Mouse (Mus musculus) cerebellum, adult (tissue): ENCODE data around the gene Pfdn6.
A peak's percentile ranks its signal among the peaks of the same experiment; 100 is the strongest.
"Not testable (repeated sequence)": the region's sequence is repeated elsewhere in the genome, so short reads cannot be mapped to it uniquely, and the experiment has no call there.

Experiments
- ATAC-seq: cut with Nextera tagmentation; 2 replicates; pipeline ENCODE4 v1.9.2; 2017; ENCODE audit warnings: mild to moderate bottlenecking, moderate library complexity, mixed read lengths; ENCODE audit not compliant: insufficient number of reproducible peaks, low FRiP score, low TSS enrichment

The Pfdn6 gene

DNA sequence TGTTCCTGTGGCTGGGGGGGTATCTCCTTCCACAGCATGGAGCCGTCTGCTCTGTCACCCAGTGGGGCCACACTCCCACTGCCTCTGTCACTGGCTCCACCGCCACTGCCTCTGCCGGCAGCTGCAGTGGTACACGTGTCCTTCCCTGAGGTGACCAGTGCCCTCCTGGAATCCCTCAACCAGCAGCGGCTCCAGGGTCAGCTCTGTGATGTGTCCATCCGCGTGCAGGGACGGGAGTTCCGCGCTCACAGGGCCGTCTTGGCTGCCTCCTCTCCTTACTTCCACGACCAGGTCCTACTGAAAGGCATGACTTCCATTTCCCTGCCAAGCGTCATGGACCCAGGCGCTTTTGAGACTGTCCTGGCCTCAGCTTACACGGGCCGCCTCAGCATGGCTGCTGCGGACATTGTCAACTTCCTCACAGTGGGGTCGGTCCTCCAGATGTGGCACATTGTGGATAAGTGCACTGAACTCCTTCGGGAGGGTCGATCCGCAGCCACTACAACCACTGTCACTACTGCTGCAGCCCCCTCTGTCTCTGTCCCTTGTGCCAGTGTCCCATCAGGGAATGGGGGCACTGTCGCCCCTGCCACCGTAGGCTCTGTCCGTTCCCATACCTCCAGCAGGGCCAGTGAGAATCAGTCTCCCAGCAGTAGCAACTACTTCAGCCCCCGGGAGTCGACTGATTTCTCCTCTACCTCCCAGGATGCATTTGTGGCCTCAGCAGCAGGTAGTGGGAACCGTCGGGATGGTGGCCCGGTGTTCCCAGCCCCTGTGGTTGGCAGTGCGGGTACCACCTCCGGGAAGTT lies 23.1 kb downstream of the Pfdn6 start:
- ATAC-seq: no peak

GRCm38 (mm10) chr17:33916294-33916693 lies 23.8 kb downstream of the Pfdn6 start:
- ATAC-seq: no peak

GRCm38 (mm10) chr17:33915671-33916250 lies 24.4 kb downstream of the Pfdn6 start, which contains the start of the genes Tapbp and Zbtb22:
Gene Tapbp, plus strand, starts transcription at chr17:33915899.
Gene Zbtb22, plus strand, starts transcription at chr17:33915904.
- peak; percentile 92 for ATAC-seq

DNA sequence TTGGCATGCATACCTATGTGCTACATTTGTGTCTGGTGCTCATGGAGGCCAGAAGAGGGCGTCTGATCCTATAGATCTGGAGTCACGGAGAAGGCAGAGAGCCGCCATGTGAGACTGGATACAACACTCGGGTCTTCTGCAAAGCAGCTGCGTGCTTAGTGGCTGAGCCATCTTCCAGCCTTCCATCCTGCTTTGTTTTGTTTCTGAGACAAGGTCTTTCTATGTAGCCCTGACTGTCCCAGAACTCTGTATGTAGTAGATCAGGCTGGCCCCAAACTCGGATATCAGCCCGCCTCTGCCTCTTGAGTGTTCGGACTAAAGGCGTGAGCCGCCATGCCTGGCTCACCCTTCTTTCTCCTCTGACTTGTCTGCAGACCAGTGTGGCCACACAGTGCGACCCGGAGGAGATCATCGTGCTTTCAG lies 25.2 kb downstream of the Pfdn6 start:
- ATAC-seq: no peak

- no peak for ATAC-seq
These were observed 26.2 kb downstream of the Pfdn6 start for GRCm38 (mm10) chr17:33913905-33914304.

DNA sequence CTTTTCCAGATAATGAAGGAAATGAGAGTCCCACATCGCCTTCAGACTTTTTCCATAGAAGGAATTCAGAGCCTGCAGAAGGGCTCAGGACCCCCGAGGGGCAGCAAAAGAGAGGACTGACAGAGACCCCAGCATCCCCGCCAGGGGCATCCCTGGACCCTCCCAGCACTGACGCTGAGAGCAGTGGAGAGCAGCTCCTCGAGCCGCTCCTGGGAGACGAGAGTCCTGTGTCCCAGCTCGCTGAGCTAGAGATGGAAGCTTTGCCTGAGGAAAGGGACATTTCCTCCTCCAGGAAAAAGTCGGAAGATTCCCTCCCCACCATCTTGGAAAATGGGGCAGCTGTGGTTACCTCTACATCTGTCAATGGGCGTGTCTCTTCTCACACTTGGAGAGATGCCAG lies 26.9 kb downstream of the Pfdn6 start:
- ATAC-seq: no peak

GRCm38 (mm10) chr17:33911813-33912414 lies 28.2 kb downstream of the Pfdn6 start:
- no peak for ATAC-seq

DNA sequence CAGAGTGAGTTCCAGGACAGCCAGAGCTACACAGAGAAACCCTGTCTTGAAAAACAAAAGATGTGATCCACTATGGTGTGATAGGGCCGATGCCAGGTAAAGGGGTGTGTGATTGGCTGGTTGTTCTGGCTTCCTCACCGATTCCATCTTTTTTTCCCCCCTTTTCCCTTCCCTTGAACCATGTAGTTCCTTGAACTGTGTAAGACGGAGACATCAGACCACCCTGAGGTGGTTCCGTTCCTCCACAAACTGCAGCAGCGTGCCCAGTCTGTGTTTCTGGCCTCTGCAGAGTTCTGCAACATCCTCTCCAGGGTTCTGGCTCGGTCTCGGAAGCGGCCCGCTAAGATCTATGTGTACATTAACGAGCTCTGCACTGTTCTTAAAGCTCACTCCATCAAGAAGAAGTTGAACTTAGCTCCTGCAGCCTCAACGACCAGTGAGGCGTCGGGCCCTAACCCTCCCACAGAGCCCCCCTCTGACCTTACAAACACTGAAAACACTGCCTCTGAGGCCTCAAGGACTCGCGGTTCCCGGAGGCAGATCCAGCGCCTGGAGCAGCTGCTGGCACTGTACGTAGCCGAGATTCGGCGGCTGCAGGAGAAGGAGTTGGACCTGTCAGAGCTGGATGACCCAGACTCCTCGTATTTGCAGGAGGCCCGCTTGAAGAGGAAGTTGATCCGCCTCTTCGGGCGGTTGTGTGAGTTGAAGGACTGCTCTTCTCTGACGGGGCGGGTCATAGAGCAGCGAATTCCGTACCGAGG lies 28.9 kb downstream of the Pfdn6 start:
- ATAC-seq: no peak

DNA sequence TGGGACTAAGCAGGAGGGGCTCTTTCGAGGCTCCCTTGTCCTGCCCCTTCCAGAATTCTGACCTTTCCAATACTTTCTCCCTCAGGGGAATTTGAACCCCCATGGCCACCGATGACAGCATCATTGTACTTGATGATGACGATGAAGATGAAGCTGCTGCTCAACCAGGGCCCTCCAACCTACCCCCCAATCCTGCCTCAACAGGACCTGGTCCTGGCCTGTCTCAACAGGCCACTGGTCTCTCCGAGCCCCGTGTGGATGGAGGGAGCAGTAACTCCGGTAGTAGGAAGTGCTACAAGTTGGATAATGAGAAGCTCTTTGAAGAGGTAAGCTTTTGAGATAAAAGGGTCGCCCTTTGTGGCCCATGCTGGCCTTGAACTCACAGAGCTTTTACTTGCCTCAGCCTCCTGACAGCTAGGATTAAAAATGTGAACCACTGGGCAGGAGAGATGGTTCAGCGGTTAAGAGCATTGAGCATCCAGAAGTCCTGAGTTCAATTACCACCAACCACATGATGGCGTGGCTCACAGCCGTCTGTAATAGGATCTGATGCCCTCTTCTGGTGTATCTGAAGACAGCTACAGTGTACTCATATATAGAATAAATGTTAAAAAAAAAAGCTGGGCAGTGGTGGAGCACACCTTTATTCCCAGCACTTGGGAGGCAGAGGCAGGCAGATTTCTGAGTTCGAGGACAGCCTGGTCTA lies 29.6 kb downstream of the Pfdn6 start:
- no peak for ATAC-seq

- ATAC-seq: no peak
These were observed 30.3 kb downstream of the Pfdn6 start for GRCm38 (mm10) chr17:33909869-33910250.

DNA sequence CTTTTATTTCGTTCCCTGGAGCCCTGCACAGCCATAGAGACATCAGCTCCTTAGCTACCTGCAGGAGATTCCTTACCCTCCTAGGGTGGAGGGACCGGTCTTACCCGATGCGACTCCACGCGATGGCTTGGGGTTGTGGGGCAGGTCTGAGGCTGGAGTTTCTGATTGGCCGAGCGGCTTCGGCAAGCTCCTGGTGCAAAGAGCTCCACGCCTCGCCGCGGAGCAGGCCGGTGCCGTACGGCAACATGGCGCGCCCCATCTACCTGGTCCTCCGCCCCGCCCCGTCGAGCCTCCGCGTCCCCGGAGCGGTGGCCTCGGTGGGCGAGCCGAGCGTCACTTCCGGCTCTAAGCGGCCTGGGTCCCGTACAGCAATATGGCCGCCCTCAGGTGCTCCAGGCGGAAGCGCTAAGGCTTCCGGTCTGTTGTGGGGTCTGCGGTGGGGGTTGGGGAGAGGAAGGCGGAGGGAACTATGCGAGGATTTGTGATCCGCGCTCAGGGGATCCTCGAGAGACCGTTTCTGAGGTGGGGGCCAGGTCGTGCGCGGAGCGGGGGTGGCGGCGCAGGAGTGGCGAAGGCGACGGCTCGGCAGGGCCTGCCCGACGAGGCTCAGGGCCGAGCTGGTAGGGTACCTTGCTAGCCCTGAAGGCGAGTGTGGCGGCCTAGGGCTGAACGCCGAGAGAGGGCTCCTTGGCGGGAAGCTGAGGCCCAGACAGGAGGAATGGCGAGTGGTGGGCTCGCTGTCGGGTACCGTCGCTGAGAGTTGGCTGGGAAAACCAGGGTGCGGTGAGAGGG lies 30.9 kb downstream of the Pfdn6 start, which contains the start of gene Daxx:
Daxx (plus strand) TSS at position 338 of the 792 bp plus-strand sequence.
- ATAC-seq: peak; percentile 95

GRCm38 (mm10) chr17:33908331-33909076 lies 31.6 kb downstream of the Pfdn6 start:
- peak; percentile 36; the same call in 1 of the 2 replicates for ATAC-seq

- ATAC-seq: not testable (repeated sequence)
These were observed 35.3 kb downstream of the Pfdn6 start, which contains the start of gene Platr17 for GRCm38 (mm10) chr17:33904835-33905234. Gene Platr17, plus strand, starts transcription at chr17:33905135.

DNA sequence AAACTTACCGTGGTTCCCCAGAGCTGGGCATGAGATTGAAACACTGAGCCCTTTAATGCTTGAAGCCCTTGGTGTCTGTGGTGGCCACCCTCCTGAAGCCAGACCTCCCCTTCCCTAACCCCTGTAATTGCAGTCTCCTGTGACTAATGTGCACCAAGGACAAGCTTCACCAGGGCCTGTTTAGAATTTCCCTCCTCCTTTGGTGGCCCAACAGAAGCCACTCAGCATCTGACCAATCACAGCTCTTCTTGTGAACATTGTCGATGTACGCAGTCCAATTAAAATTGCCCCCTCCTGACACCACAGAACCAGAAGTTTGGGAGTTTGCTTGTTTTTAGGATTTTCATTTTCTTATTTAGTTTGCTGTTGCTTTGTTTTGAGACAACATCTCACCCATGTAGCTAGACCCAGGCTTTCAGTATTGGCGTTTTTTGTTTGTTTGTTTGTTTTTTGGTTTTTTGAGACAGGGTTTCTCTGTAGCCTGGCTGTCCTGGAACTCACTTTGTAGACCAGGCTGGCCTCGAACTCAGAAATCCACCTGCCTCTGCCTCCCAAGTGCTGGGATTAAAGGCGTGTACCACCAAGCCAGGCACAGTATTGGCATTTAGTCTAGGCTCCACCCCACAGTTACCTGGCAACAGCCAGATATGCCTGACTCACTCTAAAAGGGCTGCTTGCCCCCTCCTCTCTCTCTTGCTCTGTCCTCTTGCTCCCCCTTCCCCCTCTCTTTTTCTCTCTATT lies 36.1 kb downstream of the Pfdn6 start:
- not testable (repeated sequence) for ATAC-seq

DNA sequence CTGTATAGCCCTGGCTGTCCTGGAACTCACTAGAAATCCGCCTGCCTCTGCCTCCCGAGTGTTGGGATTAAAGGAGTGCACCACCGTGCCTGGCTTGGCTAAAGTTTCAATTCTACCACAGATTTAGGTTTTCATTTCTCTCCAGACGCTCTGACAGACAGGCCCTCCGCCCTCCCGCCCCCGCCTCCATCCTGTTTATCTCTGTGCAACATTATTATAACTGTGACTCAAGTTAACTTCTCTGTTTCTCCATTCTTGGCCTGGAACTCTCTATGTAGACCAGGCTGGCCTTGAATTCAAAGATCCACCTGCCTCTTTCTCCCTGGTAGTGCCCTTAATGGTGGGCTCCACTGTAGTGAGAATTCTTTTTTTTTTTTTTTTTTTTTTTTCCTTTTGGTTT lies 37.7 kb downstream of the Pfdn6 start:
- ATAC-seq: no peak

GRCm38 (mm10) chr17:33902079-33902478 lies 38.1 kb downstream of the Pfdn6 start:
- ATAC-seq: no peak

GRCm38 (mm10) chr17:33901653-33902052 lies 38.5 kb downstream of the Pfdn6 start:
- no peak for ATAC-seq

GRCm38 (mm10) chr17:33900989-33901314 lies 39.2 kb downstream of the Pfdn6 start:
- ATAC-seq: no peak
